In the genomic region with DNA sequence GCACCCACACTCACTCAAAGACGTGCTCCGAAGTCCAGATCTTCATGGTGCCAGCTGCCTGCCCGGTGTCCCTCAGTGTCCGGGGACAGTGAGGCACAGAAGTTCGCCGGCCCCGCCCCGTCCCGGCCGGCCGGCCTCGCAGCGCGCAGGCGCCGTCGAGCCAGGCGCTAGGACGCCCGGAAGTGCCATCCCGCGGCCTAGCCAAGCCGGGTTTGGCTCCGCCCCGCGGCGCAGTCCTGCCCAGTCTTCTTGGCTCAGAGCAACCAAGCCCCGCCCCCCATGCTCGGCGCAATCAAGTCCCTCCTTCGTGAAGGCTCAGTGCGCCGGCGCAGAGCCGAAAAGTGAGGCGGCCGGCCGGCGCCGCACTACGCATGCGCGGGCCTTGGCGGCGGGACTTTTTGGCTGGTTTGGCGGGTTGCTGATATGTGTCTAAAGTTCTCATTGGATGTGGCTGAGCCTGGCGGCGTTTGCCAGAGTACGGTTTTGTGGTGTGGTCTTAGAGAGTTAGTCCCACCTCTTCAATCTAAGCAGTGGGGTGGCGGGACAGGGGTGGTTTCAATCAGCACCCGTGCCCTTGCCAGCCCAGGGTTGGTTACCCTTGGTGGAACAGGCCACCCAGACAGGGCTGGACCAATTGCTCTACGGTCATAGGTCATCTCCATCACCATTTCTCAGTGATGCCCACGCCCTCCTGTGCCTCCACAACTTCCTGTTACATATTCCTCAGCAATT, we compare ENCODE assay signal across 7 mouse cellular contexts. TPM values are rescaled to one million over a fixed set of nuclear protein-coding genes. Genes with fewer than 3 reads are reported as not detected.
DNase-seq lines count a peak whose midpoint lies in the region; ATAC-seq lines count a peak whose summit lies in the region.

Gene Prelid3b (minus strand): TSS at position 264 of the 732 bp plus-strand sequence.

- peaks cover 7% of the 10 kb centered on the region; the same call in 1 of the 2 replicates for H3K36me3 ChIP-seq in intestine, embryonic 15.5 days
- peaks cover 39% of the 10 kb centered on the region for H3K36me3 ChIP-seq in midbrain, embryonic 10.5 days

- no peaks in the 10 kb centered on the region for H3K27me3 ChIP-seq in intestine, embryonic 15.5 days (replicated peaks)
- no peaks in the 10 kb centered on the region for H3K27me3 ChIP-seq in midbrain, embryonic 10.5 days (ENCODE audit: low read depth, poor library complexity, severe bottlenecking)

- ATAC-seq in intestine, embryonic 15.5 days: peak; percentile 96

- H3K4me1 ChIP-seq in intestine, embryonic 15.5 days (replicated peaks): 0 out of 2 replicates have a peak, but pooled peaks cover 28% of the 10 kb centered on the region
- peaks cover 27% of the 10 kb centered on the region for H3K4me1 ChIP-seq in midbrain, embryonic 10.5 days

- WGBS in intestine, embryonic 15.5 days: under 1% methylated on average over 53 of the region's 53 CpGs
- WGBS in midbrain, embryonic 10.5 days: under 1% methylated on average over 53 of the region's 53 CpGs

- intact Hi-C loops in gastrocnemius, postnatal 36 days (cut with DNase I): loop anchor here (5.0 kb wide), 1 partner anchor 141 kb away; no protein-coding TSS in a partner anchor
- intact Hi-C loops in left cerebral cortex, postnatal 25 days (cut with DNase I): loop anchor here (5.0 kb wide), 1 partner anchor 384 kb away; no protein-coding TSS in a partner anchor

- H3K9ac ChIP-seq in intestine, embryonic 15.5 days: peak within 1 kb of the TSS; percentile 71

- H3K4me3 ChIP-seq in intestine, embryonic 15.5 days (replicated peaks): peak within 1 kb of the TSS; percentile 83
- H3K4me3 ChIP-seq in midbrain, embryonic 10.5 days: peak within 1 kb of the TSS; percentile 68

- peak; percentile 100 for DNase-seq in adrenal gland, adult 2 months
- DNase-seq in embryo, embryonic 11.5 days (ENCODE audit: low read depth, low spot score): peak; percentile 100
- peak; percentile 99 to 100 for DNase-seq in gastrocnemius, postnatal 36 days
- peak; percentile 99 for DNase-seq in left cerebral cortex, postnatal 25 days (ENCODE audit: low spot score in 2 of 2)
- DNase-seq in midbrain, embryonic 10.5 days (ENCODE audit: low spot score): peak; percentile 99
- peak; percentile 100 for DNase-seq in right cerebral cortex, postnatal 4 days

- H3K9me3 ChIP-seq in intestine, embryonic 15.5 days: no peaks in the 10 kb centered on the region
- no peaks in the 10 kb centered on the region for H3K9me3 ChIP-seq in midbrain, embryonic 10.5 days (replicated peaks)

- H3K4me2 ChIP-seq in intestine, embryonic 15.5 days (replicated peaks): peak within 1 kb of the TSS; percentile 83

- peak within 1 kb of the TSS; percentile 76 for H3K27ac ChIP-seq in intestine, embryonic 15.5 days
- peak within 1 kb of the TSS; percentile 91 for H3K27ac ChIP-seq in midbrain, embryonic 10.5 days (replicated peaks)

RNA-seq across cellular contexts. Expression of gene Prelid3b, which starts in this region (rescaled TPM):
- total RNA-seq in adrenal gland, adult 2 months (2021): 100 to 1,000 TPM; 120 to 137 TPM
- polyA plus RNA-seq in adrenal gland, adult 2 months (2012; rRNA removed): 33.9 and 39.0 TPM in 2 replicates
- 10 to 100 TPM; 43.1 to 48.1 TPM for total RNA-seq in gastrocnemius, postnatal 36 days (2021)
- polyA plus RNA-seq in intestine, embryonic 15.5 days (2015; fragmentation: Nextera tagmentation; extraction: Ambion mirVana): 125 and 127 TPM in 2 replicates
- total RNA-seq in left cerebral cortex, postnatal 25 days (2021): 10 to 100 TPM; 44.1 to 44.4 TPM
- 125 and 132 TPM in 2 replicates for polyA plus RNA-seq in midbrain, embryonic 10.5 days (2016; fragmentation: Nextera tagmentation; extraction: Ambion mirVana)

Comparison
In these comparisons a context has a peak if more than half of its experiments do, and no peak if none do; other contexts are left out.
1. Peak in every context shown above with its lines: DNase-seq, ATAC-seq, H3K4me3 ChIP-seq and H3K27ac ChIP-seq.